Mouse (Mus musculus) lung, embryonic 14.5 days (tissue): ENCODE data around the gene Msx3. TPM values are rescaled to one million over a fixed set of nuclear protein-coding genes. Genes with fewer than 3 reads are reported as not detected.

ENCODE experiments used
- ATAC-seq: fragments of 200-750 bp; cut with Nextera tagmentation; 2 replicates; pipeline ENCODE4 v1.8.0; 2017; ENCODE audit warnings: mild to moderate bottlenecking, moderate TSS enrichment, moderate library complexity; ENCODE audit not compliant: insufficient read depth
- DNase-seq: peaks from one replicate; pipeline ENCODE4 v3.0.0-alpha.2; 2015
- H3K27ac ChIP-seq: fragments of 300-500 bp; sonication (generic); 2 replicates; pipeline ENCODE4 v1.5.1; 2014; ENCODE audit warnings: low read depth, mild to moderate bottlenecking, moderate library complexity
- H3K27me3 ChIP-seq: fragments of 300-500 bp; sonication (generic); 2 replicates; pipeline ENCODE4 v1.6.1; 2014; ENCODE audit warnings: low read length, control low read depth; ENCODE audit not compliant: insufficient read depth
- H3K36me3 ChIP-seq: fragments of 300-500 bp; sonication (generic); 2 replicates; pipeline ENCODE4 v1.6.1; 2014; ENCODE audit warnings: control low read depth; ENCODE audit not compliant: insufficient read depth
- H3K4me1 ChIP-seq: fragments of 300-500 bp; sonication (generic); 2 replicates; pipeline ENCODE4 v1.6.1; 2014; ENCODE audit warnings: antibody characterized with exemption, control low read depth; ENCODE audit not compliant: insufficient read depth
- H3K4me2 ChIP-seq: fragments of 300-500 bp; sonication (generic); 2 replicates; pipeline ENCODE4 v1.6.1; 2014; ENCODE audit warnings: mild to moderate bottlenecking
- H3K4me3 ChIP-seq: fragments of 300-500 bp; sonication (generic); 2 replicates; pipeline ENCODE4 v1.5.1; 2014; ENCODE audit warnings: low read depth, low read length
- H3K9ac ChIP-seq: fragments of 300-500 bp; sonication (generic); 2 replicates; pipeline ENCODE4 v1.6.1; 2014
- H3K9me3 ChIP-seq: fragments of 300-500 bp; sonication (generic); 2 replicates; pipeline ENCODE4 v1.6.1; 2016; ENCODE audit warnings: low read depth, low read length, control low read depth
- CTCF ChIP-seq: IDR thresholded peaks from 2 replicates; pipeline ENCODE4 v1.5.1; 2016; ENCODE audit warnings: antibody characterized with exemption, low read depth
- WGBS: fragments of 180-500 bp; shearing (Covaris S2); extraction: QIAGEN DNeasy Blood & Tissue Kit; methylation state at CpG from one replicate; pipeline ENCODE4 v1.1.7; 2014; 5-methylcytosine and 5-hydroxymethylcytosine counted together
- polyA plus RNA-seq: library from polyadenylated mRNA; unstranded; fragments of >200 nt; fragmentation: Nextera tagmentation; extraction: Ambion mirVana; gene quantifications from 2 replicates; pipeline ENCODE4 v1.2.1, GENCODE M21; 2014

Msx3 gene
- polyA plus RNA-seq, 1 experiment from 2014 or later = not detected

DNA sequence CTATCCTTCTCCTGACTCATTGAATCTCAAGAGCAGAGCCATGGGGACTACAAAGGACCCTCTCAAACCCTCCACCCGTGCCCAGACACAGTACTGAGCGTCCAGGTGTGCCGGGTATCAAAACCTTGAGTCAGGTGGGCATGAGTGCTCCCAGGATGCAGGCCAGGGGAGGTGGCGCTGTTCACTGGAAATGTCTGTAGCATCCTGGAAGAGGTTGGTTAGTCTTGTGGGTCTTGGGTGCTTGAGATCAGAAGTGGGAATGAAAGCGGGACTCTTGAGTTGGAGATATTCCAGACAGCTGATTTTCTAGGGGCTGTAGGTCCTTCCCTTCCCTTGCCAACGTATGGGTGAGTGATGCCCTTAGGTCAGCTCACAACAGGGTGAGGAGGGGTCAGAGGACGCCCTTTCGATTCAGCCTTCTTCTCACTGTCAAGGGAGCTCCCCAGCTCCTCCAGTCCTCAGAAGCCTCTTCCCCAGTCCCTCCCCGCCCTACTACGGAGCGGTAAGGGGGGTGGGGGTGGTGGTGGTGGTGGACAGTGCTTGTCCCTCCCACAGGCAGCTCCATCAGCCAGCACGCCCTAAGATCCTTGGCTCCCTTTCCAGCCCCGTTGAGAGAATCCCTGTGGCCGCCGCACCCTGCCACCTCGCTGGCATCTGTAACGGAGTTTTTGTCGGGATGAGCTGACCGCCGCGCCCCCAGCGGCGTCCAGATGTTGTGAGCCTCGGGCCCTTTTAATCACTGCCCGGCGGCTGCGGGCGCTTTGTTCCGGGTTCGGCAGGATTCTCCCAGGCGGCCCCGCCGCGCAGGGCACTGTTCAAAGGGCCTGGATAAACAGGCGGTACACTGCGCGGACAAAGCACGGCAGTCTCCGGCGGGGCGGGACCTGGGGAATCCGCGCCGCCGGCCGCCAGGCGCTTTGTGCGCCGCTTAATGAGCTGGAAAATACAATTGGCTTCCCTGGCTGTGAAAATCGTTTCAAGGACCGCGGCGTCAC lies 8.8 kb upstream of the Msx3 start:
- peak; percentile 71 for ATAC-seq
- peak; percentile 26; the same call in 1 of the 2 replicates for TF ChIP-seq CTCF
- H3K4me2 ChIP-seq = peak overlapping the region; percentile 78
- H3K36me3 ChIP-seq = no peaks in the 10 kb centered on the region
- H3K9me3 ChIP-seq = no peaks in the 10 kb centered on the region
- peak overlapping the region; percentile 42 for H3K4me3 ChIP-seq
- peaks cover 70% of the 10 kb centered on the region for H3K27me3 ChIP-seq
- peak; percentile 74 for DNase-seq
- H3K27ac ChIP-seq = no peak overlapping the region
- WGBS = 3% methylated on average over 53 of the region's 53 CpGs
- H3K4me1 ChIP-seq = 0 out of 2 replicates have a peak, but pooled peaks cover 6% of the 10 kb centered on the region
- peak overlapping the region; percentile 42; the same call in 1 of the 2 replicates for H3K9ac ChIP-seq

DNA sequence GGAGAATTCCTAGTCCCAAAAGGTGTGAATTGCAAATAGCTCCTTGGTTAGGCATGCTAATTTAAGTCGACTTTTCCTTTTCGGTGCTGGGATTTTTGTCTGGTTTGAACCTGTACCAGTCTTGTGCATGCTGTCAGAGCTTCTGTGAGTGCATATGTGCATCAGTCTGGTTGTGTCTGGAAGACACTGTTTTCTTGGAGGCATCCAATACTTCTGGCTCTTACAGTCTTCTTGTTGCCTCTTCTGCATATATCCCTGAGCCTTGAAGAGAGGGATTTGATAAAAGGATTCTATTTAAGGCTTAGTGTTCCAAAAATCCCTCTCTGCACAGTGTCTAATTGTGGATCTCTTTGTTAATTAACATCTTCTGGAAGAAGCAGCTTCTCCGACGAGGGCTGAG lies 5.2 kb upstream of the Msx3 start:
- Histone ChIP-seq H3K4me3 (no peak overlapping the region), H3K4me2 (no peak overlapping the region), H3K9ac (no peak overlapping the region), H3K36me3 (no peaks in the 10 kb centered on the region), H3K27me3 (peaks cover 68% of the 10 kb centered on the region), H3K4me1 (0 out of 2 replicates have a peak, but pooled peaks cover 2% of the 10 kb centered on the region), H3K27ac (no peak overlapping the region), H3K9me3 (no peaks in the 10 kb centered on the region)
- DNase-seq = no peak
- 73% methylated on average over 4 of the region's 4 CpGs for WGBS
- ATAC-seq = no peak
- no peak for TF ChIP-seq CTCF

DNA sequence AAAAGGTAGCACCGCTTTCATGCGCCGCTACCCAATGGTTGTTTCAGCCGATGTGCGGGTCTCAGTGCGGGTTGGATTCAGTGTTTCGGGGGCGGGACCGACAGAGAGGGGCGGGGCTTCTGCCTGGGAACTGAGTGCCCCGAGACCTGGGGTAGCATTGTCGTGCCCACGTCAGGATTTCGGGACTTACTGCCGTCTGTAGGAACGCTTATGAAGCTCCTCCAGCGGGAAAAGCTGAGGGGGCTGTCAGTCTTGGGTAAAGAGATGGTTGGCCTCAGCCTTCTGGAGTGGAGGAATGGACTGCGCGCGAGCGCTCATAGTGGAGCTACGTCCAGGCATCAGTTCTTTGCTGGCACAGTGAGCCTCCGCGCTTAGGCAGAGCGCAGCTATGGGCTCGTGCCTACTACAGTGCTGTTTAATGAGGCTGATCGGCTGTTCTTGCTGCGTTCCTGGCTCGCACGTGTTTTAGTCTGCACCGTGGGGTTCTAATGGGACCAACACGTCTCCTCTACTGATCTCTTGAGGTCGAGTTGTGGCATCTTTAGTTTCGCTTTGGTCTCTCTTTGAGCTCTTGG lies 313 bp upstream of the Msx3 start:
- H3K27ac ChIP-seq = no peak overlapping the region
- under 1% methylated on average over 34 of the region's 34 CpGs for WGBS
- H3K4me2 ChIP-seq = peak overlapping the region; percentile 65
- no peak overlapping the region for H3K9ac ChIP-seq
- H3K27me3 ChIP-seq = peaks cover 89% of the 10 kb centered on the region
- 0 out of 2 replicates have a peak, but pooled peaks cover 5% of the 10 kb centered on the region for H3K4me1 ChIP-seq
- H3K4me3 ChIP-seq = peak overlapping the region; percentile 40
- H3K9me3 ChIP-seq = no peaks in the 10 kb centered on the region
- TF ChIP-seq CTCF = 0 out of 2 replicates have a peak, but pooled peaks have one; percentile 8
- no peaks in the 10 kb centered on the region for H3K36me3 ChIP-seq
- DNase-seq = peak; percentile 77
- peak; percentile 79; the same call in 1 of the 2 replicates for ATAC-seq

DNA sequence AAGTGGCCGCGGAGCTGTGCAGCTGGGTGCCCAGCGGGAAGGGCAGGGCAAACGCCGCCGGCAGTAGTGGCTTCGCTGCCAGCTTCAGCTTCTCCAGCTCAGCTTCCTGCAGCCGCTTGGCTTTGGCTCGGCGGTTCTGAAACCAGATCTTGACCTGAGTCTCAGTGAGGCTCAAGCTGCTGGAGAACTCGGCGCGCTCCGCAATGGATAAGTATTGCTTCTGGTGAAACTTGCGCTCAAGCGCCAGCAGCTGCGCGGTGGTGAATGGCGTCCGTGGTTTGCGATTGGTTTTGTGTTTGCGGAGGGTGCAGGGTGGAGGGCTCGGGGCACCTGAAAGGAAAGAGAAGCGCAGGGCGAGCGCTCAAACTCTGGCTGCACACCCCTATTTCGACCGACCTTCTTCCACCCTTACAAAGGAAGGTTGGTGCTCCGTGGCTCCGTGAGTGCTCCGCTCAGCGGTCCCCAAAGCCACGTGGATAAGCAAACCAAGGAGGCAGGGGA lies 1.0 kb downstream of the Msx3 start:
- WGBS = under 1% methylated on average over 33 of the region's 33 CpGs
- DNase-seq (peak; percentile 53), ATAC-seq (peak; percentile 44; the same call in 1 of the 2 replicates)
- H3K9me3 ChIP-seq = no peaks in the 10 kb centered on the region
- H3K4me2 ChIP-seq = peak overlapping the region; percentile 65
- H3K36me3 ChIP-seq = no peaks in the 10 kb centered on the region
- H3K27ac ChIP-seq = no peak overlapping the region
- peak overlapping the region; percentile 40 for H3K4me3 ChIP-seq
- H3K4me1 ChIP-seq = 0 out of 2 replicates have a peak, but pooled peaks cover 5% of the 10 kb centered on the region
- TF ChIP-seq CTCF = no peak
- no peak overlapping the region for H3K9ac ChIP-seq
- peaks cover 87% of the 10 kb centered on the region for H3K27me3 ChIP-seq

DNA sequence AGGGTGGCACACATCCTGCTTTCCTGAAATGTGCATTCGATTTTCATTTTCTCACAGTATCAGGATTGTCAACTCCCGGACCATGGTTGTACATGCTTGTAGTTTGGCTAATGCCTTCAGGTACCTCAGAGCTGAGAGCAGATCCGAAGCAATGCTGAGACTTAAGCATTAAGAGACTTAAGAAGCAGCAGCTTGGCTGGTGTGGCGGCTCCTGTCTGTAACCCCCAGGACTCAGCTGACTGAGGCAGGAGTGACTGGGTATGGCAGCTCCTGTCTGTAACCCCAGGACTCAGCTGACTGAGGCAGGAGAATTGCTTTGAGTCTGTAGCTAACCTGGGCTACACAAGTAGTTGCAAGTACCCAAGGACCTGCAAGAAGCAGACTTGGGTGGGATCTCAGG lies 3.3 kb downstream of the Msx3 start:
- peaks cover 3% of the 10 kb centered on the region; the same call in 1 of the 2 replicates for H3K36me3 ChIP-seq
- H3K9ac ChIP-seq = no peak overlapping the region
- no peak overlapping the region for H3K27ac ChIP-seq
- 0 out of 2 replicates have a peak, but pooled peaks cover 5% of the 10 kb centered on the region for H3K4me1 ChIP-seq
- no peaks in the 10 kb centered on the region for H3K9me3 ChIP-seq
- H3K4me2 ChIP-seq = no peak overlapping the region
- 70% methylated on average over 4 of the region's 4 CpGs for WGBS
- ATAC-seq (no peak), DNase-seq (no peak)
- peaks cover 66% of the 10 kb centered on the region for H3K27me3 ChIP-seq
- TF ChIP-seq CTCF = no peak
- H3K4me3 ChIP-seq = no peak overlapping the region

DNA sequence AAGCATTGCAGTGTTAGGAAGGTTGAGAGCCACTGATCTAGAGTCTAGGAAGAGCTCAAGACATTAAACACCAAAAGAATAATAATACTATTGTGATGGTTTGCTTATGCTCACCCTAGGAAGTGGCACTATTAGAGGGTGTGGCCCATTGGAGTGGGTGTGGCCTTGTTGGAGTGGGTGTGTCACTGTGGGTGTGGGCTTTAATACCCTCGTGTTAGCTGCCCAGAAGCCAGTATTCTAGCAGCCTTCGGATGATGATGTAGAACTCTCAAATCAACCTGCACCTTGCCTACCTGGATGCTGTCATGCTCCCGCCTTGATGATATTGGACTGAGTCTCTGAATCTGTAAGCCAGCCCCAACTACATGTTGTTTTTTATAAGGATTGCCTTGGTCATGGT lies 6.2 kb downstream of the Msx3 start:
- Histone ChIP-seq H3K27ac (no peak overlapping the region), H3K36me3 (peaks cover 12% of the 10 kb centered on the region; the same call in 1 of the 2 replicates), H3K4me3 (no peak overlapping the region), H3K9ac (no peak overlapping the region), H3K4me1 (no peaks in the 10 kb centered on the region), H3K9me3 (no peaks in the 10 kb centered on the region), H3K4me2 (no peak overlapping the region), H3K27me3 (peaks cover 38% of the 10 kb centered on the region)
- DNase-seq = no peak
- TF ChIP-seq CTCF = no peak
- no peak for ATAC-seq
- 51% methylated on average over 3 of the region's 3 CpGs for WGBS
